Mouse (Mus musculus): ENCODE data around the gene Gm20388.

Gene Gm20388

GRCm38 (mm10) chr8:120409371-120410013 is 498.9 kb downstream of the Gm20388 start:
- in situ Hi-C loops (cut with MboI, MseI): no loop called here

DNA sequence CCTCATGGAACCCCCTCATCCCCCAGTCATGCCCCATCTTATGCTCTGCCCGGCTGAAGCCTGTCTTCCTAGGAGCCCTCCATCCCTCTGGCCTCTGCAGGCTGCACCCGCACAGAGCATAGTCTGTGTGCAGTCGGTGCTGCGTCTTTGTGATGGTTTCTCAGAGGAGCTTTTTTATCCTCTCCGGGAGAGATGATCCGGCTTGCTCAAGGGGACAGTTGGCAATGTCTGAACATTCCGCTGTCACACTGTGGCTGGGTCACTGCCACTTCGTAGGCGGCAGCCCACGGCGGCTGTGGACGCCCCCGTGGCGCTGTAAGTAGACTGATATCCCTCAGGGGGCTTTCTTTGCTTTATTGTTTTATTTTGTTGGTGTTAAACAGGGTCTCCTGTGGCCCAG is 500.4 kb downstream of the Gm20388 start:
- in situ Hi-C loops (cut with MboI, MseI): no loop called here

GRCm38 (mm10) chr8:120411862-120412261 is 501.2 kb downstream of the Gm20388 start:
- in situ Hi-C loops (cut with MboI, MseI): no loop called here

DNA sequence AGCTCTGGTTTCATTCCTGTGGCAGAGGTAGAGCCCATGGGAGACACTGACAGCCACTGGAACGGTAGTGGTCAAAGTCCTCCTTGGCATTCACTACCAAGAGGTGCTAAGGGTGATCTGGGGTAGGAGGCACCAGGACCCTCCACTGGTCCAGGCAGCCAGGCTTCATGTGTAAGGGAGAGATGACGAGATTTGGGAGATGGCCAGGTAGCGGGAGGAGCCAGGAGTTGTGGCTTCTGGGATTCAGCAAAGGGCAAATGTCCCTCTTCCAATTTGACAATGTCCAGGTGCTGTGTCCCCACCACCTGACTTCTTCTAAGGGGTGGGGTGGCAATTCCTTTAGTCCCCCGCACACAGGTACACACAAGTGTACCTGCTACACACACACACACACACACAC is 501.7 kb downstream of the Gm20388 start:
- in situ Hi-C loops (cut with MboI, MseI): no loop called here

DNA sequence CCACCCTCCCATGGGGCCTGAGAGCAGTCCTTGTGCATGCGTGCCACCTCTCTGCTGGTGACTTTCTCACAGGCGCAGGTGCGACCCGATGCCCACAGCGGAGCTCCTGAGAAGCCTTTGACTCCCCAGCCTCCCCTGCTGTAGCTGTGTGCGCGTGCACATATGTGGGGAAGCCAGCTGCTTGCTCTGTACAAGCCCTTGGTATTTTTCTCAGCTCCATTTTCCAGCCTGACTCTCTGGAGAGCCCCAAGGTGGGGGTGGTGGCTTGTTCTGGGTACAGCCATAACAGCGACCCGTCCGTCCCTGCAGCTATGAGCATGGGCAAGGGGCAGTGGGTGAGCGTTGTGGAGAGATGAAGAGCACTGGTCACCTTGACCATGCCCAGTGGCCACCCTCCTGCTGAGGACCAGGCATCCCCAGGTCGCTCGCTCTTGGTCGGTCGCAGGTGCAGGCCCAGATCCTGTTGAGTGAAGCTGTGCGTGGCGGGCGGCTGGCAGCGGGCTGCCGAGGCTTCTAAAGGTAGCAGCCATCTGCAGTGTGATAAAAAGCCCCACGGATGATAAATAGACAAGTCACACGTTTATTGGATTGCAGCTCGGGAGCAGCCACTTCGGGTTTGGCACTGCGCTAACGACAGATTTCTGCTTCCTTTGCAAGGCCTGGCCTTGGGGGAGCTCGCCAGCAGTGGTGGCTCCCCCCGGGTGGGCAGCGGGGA is 502.4 kb downstream of the Gm20388 start:
- in situ Hi-C loops (cut with MboI, MseI): no loop called here

- in situ Hi-C loops (cut with MboI, MseI): no loop called here
These were observed 503.0 kb downstream of the Gm20388 start for GRCm38 (mm10) chr8:120413626-120413988.

DNA sequence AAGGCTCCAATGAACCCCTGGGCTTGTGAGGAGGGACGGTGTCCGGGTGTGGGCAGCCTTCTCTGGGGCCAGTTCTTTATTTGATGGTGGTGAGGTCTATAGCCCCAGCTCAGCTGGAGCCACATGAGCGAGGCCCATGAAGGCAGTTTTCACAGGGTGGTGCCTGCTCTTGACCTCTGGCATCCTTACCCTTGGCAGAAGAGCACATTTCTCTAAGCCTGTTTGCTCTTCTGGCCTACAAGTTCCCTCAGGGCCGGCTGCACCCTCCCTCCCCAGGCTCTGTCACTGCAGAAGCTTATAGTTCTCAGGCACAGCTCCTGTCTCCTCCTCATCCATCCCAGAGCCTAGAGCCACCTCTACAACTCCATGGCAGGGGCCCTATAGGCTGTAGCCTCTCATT is 503.6 kb downstream of the Gm20388 start:
- in situ Hi-C loops (cut with MboI, MseI): no loop called here

- in situ Hi-C loops (cut with MboI, MseI): no loop called here
These were observed 504.8 kb downstream of the Gm20388 start for GRCm38 (mm10) chr8:120415474-120415873.

GRCm38 (mm10) chr8:120416173-120416521 is 505.5 kb downstream of the Gm20388 start:
- in situ Hi-C loops (cut with MboI, MseI): no loop called here

- in situ Hi-C loops (cut with MboI, MseI): no loop called here
These were observed 506.1 kb downstream of the Gm20388 start for GRCm38 (mm10) chr8:120416522-120417394.

DNA sequence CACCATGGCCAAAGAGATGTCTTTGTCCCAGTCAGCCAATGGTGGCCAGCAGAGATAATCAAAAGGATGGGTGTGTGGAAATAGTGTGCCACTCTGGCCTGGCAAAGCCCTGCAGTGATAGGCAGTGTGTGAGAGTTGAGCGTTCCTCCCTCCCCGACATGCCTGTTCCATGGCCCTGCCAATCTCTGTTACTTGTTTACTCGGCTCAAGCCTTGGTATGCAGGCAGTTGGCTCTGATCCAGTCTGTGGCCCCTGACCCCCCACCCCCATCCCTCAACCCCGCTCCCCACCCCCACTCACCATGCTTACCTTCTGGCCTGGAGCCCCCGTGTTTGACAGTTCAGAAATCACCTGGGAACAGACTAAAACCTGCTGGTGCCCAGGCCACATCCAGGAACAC is 507.5 kb downstream of the Gm20388 start:
- in situ Hi-C loops (cut with MboI, MseI): no loop called here

DNA sequence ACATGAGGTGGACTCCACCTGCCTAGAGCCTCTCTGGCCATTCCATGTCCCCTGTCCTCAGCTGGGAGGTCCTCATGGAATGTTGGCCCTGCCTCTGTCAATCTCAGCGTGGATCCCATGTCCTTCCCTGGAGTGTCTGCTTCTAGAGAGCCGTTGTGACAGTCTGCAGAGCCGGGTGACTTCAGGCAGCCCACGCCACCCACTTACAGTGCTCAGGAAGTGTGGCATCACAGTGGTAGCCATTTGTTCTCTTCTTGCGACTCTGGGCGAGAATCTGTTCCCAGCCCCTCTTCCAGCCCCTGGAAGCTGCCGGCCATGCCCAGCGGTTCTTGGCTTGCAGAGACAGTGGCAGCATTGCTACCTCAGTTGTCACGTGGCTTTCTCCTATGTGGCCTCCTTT is 509.0 kb downstream of the Gm20388 start:
- in situ Hi-C loops (cut with MboI, MseI): no loop called here

GRCm38 (mm10) chr8:120420226-120420625 is 509.6 kb downstream of the Gm20388 start:
- in situ Hi-C loops (cut with MboI, MseI): no loop called here

- in situ Hi-C loops (cut with MboI, MseI): no loop called here
These were observed 511.0 kb downstream of the Gm20388 start for GRCm38 (mm10) chr8:120421638-120422037.

DNA sequence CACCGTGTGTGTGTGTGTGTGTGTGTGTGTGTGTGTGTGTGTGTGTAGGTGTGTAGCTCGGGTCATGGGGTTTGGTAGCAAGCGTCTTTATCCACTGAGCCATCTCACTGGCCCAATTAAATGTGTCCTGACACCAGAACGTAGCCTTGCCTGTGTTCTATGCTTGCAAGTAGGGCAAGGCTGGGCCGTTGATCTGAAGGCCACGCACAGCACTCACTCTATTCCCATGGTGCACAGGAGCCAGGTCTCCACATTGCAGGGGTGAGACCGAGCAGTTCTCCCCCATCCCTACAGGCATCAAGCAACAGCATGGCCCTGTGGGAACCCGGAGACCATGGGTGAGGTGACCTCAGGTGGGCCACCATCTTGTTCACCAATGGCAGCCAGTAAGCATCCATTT is 511.6 kb downstream of the Gm20388 start:
- in situ Hi-C loops (cut with MboI, MseI): no loop called here

GRCm38 (mm10) chr8:120423576-120423975 is 512.9 kb downstream of the Gm20388 start:
- in situ Hi-C loops (cut with MboI, MseI): no loop called here

GRCm38 (mm10) chr8:120424829-120425198 is 514.2 kb downstream of the Gm20388 start:
- in situ Hi-C loops (cut with MboI, MseI): no loop called here

DNA sequence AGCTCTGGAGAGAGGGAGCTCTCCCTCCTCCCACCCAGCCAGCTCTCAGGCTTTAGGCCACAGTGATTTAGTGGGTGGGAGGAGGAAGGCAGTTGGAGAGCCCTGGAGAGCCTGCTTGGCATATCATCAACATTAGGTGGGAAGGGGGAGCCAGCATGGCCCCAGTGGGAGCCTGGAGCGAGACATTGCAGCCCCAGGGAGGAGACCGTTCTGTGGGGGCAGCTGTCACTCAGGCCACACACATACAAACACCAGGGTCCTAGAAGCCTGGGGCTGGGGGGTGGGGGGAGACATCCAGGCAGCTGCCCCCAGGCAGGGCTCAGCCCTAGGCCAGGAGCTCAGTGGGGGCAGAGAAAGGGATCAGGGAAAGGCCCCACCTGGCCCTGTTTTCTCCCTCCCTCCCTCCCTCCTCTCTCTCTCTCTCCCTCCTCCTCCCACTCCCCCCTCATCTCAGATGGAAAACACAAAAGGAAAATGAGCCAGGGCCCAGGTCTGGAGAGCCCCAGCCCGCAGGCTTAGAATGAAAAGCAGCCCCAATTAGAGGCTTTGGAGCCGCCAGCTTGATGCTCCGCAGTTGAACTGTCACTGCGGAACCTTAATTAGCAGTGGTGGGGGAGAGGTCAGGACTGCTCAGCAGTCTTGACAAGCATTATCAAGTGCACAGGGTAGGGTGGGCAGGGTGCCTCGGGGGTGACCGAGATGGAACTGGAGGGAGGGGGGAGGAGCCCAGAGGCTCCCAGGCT is 514.7 kb downstream of the Gm20388 start:
- in situ Hi-C loops (cut with MboI, MseI): no loop called here

DNA sequence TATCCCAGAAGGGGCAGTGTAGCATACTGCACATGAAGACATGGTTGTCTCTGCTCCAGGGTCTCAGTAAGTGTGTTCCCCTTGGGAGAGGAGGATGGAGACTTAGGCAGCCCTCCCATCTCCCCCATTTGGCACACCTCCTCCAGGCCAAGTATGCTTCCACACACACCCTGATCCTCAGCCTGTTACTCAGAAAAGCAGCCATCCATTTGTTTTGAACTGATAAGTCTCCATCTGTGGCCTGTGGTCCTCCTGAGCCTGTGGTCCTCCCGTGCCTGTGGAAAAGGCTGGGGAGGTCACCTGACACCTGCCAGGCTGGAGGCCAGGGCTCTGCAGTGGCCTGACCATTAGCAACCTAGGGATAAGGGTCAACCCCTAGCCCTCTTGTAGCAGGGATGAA is 515.5 kb downstream of the Gm20388 start:
- in situ Hi-C loops (cut with MboI, MseI): no loop called here

GRCm38 (mm10) chr8:120426622-120427385 is 516.2 kb downstream of the Gm20388 start:
- in situ Hi-C loops (cut with MboI, MseI): no loop called here

- in situ Hi-C loops (cut with MboI, MseI): no loop called here
These were observed 517.9 kb downstream of the Gm20388 start for GRCm38 (mm10) chr8:120428492-120428891.

Data from T-helper 1 cell (primary cell).